Mouse (Mus musculus): Measurements from ENCODE around the gene Gsdma2. TPM values are rescaled to one million over a fixed set of nuclear protein-coding genes. Genes with fewer than 3 reads are reported as not detected.
A peak's percentile ranks its signal among the peaks of the same experiment; 100 is the strongest.

Gene Gsdma2
- total RNA-seq, 2 experiments from 2014 or later, result not detected

DNA sequence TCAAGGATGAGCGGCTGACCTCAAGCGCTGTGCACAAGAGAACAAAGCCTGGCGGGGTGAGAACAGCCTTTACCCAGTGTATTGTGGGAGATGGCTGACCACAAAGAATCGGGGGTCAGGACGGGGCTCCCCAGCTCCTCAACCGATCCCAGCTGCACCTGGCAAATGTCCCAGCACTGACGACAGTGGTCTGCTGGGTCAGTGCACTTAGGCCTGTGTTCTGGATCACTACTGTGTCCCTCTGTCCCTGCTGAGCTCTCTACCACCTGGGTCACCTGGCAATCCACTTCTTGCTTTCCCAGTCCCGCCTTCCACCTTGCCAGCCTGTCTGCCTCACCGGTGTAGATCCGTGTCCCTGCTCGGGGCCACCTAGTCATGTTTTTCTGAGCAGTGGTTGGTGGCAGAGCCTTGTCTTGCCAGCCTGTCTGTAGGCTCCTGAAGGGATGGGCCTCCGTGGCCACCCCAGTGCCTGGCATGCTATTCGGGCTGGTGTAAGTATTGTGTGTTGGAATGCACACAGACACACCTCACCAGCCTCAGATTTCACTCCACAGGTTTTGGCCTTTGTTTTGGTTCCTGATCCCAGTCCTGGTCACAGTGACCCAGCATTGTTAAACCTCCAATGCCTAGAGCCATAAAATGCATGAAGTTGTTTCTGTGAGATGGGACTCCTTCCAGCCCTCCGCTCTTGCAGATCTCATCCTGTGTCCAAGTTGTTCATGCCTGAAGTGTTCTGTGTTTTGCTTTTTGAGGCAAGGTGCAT lies 50.1 kb downstream of the Gsdma2 start:
- no peak for DNase-seq (ENCODE audit: low spot score in 2 of 2)
- intact Hi-C loops (cut with DNase I), result loop anchor here (5.0 kb wide), 1 partner anchor 131 kb away; no protein-coding TSS in a partner anchor

GRCm38 (mm10) chr11:98697225-98697624 lies 50.7 kb downstream of the Gsdma2 start:
- intact Hi-C loops (cut with DNase I), result loop anchor here (5.0 kb wide), 1 partner anchor 130 kb away; no protein-coding TSS in a partner anchor
- DNase-seq (ENCODE audit: low spot score in 2 of 2), result no peak

- DNase-seq (ENCODE audit: low spot score in 2 of 2), result no peak
- intact Hi-C loops (cut with DNase I), result loop anchor here (5.0 kb wide), 1 partner anchor 128 kb away; no protein-coding TSS in a partner anchor
Observed at GRCm38 (mm10) chr11:98698849-98699640, 52.5 kb downstream of the Gsdma2 start.

- peak; percentile 68 to 74 for DNase-seq (ENCODE audit: low spot score in 2 of 2)
- intact Hi-C loops (cut with DNase I), result loop anchor here (2.0 to 10.0 kb wide), 3 partner anchors 87 to 205 kb away; partner anchors contain the start of gene Cdc6
Observed at GRCm38 (mm10) chr11:98699911-98700310, 53.4 kb downstream of the Gsdma2 start.

DNA sequence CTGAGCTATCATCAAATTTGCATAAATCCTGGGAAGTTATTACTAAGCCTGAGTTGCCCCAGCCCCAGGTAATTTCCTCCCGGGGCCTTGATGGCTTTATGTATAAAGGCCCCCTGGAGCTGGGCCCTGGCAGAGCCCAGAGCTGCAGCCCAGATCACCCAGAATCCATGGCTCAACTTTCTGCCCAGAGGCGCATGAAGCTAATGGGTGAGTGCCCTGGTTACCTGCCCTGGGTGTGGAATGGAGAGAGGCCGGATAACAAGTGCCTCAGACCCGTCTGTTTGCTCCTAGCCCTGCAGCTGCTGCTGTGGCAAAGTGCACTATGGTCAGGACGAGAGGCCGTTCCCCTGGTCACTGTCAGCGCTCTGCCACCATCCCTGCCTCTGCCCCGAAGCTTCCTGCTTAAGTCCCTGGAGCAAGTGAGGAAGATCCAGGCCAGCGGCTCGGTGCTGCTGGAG lies 54.7 kb downstream of the Gsdma2 start, which contains the start of gene Csf3:
TSS of gene Csf3 (plus strand) at position 51 of the 458 bp plus-strand sequence.
- intact Hi-C loops (cut with DNase I), result loop anchor here (2.0 to 10.0 kb wide), 2 partner anchors 86 to 204 kb away; partner anchors contain the start of gene Cdc6
- no peak for DNase-seq (ENCODE audit: low spot score in 2 of 2)

- no peak for DNase-seq (ENCODE audit: low spot score in 2 of 2)
- intact Hi-C loops (cut with DNase I), result loop anchor here (10.0 kb wide), 1 partner anchor 202 kb away; the partner anchor contains the start of gene Cdc6
Observed at GRCm38 (mm10) chr11:98702323-98702722, 55.8 kb downstream of the Gsdma2 start.

DNA sequence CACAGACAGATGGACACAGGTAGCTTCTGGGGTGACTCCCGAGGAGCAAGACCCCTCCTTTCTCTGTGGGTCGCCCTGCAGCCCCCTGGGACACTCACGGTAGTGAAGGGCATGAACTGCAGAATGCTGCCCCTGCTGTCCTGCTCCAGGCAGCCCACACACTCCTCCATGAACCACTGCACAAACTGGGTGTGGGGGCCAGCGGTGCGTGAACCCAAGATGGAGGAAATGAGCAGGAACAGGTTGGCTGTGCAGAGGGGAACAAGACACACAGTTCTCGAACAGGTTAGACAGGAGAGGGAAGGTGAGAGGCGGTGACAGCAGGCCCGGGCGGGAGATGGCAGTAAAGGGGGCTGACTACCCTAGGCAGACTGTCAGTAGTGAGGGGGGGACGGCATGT lies 58.5 kb downstream of the Gsdma2 start:
- DNase-seq (ENCODE audit: low spot score in 2 of 2), result no peak
- intact Hi-C loops (cut with DNase I), result loop anchor here (10.0 kb wide), 1 partner anchor 200 kb away; the partner anchor contains the start of gene Cdc6

Other genes with a start within 250 kb of the Gsdma2 start
- gene Pgap3, start 246.3 kb upstream of the Gsdma2 start, total RNA-seq (2021), result 10 to 100 TPM in 1 of 2 experiments, 1 to 10 TPM in 1; 9.9 to 10.9 TPM
- gene Erbb2, start 234.3 kb upstream of the Gsdma2 start, total RNA-seq (2021), result 1 to 10 TPM; 1.7 to 2.4 TPM
- 100 to 1,000 TPM; 100 to 126 TPM for gene Mien1, start 207.8 kb upstream of the Gsdma2 start, total RNA-seq (2021)
- gene Grb7, start 200.4 kb upstream of the Gsdma2 start, total RNA-seq (2021), result 1 to 10 TPM; 2.8 to 2.9 TPM
- not detected for gene Ikzf3, start 100.7 kb upstream of the Gsdma2 start, total RNA-seq (2021)
- under 1 TPM in 1 of 2 experiments, not detected in 1; 0.20 TPM for gene Zpbp2, start 95.7 kb upstream of the Gsdma2 start, total RNA-seq (2021)
- gene Ormdl3, start 59.4 kb upstream of the Gsdma2 start, total RNA-seq (2021), result 10 to 100 TPM; 46.5 to 47.8 TPM
- gene Lrrc3c, start 48.5 kb upstream of the Gsdma2 start, total RNA-seq (2021), result not detected
- gene Gm12355, start 21.1 kb upstream of the Gsdma2 start, total RNA-seq (2021), result 10 to 100 TPM in 1 of 2 experiments, 1 to 10 TPM in 1; 9.4 to 10.6 TPM
- gene Gsdma3, start 20.4 kb upstream of the Gsdma2 start, total RNA-seq (2021), result not detected
- gene Gsdma, start 17.6 kb downstream of the Gsdma2 start, total RNA-seq (2021), result not detected
- 100 to 1,000 TPM; 131 to 145 TPM for gene Psmd3, start 35.8 kb downstream of the Gsdma2 start, total RNA-seq (2021)
- not detected for gene Csf3, start 54.5 kb downstream of the Gsdma2 start, total RNA-seq (2021)
- 100 to 1,000 TPM; 123 to 133 TPM for gene Med24, start 82.7 kb downstream of the Gsdma2 start, total RNA-seq (2021)
- 100 to 1,000 TPM; 718 to 779 TPM for gene Thra, start 93.9 kb downstream of the Gsdma2 start, total RNA-seq (2021)
- 100 to 1,000 TPM; 117 to 141 TPM for gene Nr1d1, start 128.6 kb downstream of the Gsdma2 start, total RNA-seq (2021)
- gene Msl1, start 148.8 kb downstream of the Gsdma2 start, total RNA-seq (2021), result 100 to 1,000 TPM; 169 to 193 TPM
- 10 to 100 TPM; 46.7 to 63.5 TPM for gene Casc3, start 158.1 kb downstream of the Gsdma2 start, total RNA-seq (2021)
- gene Rapgefl1, start 190.0 kb downstream of the Gsdma2 start, total RNA-seq (2021), result 100 to 1,000 TPM; 139 to 161 TPM
- gene Wipf2, start 216.9 kb downstream of the Gsdma2 start, total RNA-seq (2021), result 10 to 100 TPM; 67.4 to 74.6 TPM